Mouse (Mus musculus): ENCODE measurements around the gene Ank2. TPM values are rescaled to one million over a fixed set of nuclear protein-coding genes. Genes with fewer than 3 reads are reported as not detected.
A peak's percentile ranks its signal among the peaks of the same experiment; 100 is the strongest.

Ank2 gene
- polyA plus RNA-seq, 1 experiment: 5.8 TPM

DNA sequence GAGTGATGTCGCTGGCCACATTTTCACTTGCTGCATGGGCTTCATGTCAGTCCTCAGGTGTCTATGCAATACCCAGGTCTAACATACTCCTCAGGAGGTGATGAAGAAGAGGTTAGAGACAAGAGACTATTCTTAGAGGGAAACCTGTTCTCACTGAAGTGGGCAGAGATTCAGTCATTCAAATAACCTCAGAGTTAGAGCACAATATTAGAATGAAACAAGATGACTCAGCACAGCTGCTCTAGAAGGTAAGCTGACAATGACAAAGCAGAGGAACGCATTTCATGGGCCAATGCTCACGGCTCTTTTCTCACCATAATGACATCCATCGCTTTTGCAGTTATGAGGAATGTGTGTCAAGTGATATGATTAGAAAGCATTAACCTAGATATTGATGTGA is 475.2 kb downstream of the Ank2 start:
- no peak for TF ChIP-seq POLR2A (IDR thresholded peaks at IDR 0.05; ENCODE audit: borderline replicate concordance, extremely low read depth, low read depth, low read length)
- no peak for TF ChIP-seq CTCF (IDR thresholded peaks at IDR 0.05; ENCODE audit: insufficient read depth, low read length)
- 87% methylated on average over 4 of the region's 4 CpGs for WGBS

DNA sequence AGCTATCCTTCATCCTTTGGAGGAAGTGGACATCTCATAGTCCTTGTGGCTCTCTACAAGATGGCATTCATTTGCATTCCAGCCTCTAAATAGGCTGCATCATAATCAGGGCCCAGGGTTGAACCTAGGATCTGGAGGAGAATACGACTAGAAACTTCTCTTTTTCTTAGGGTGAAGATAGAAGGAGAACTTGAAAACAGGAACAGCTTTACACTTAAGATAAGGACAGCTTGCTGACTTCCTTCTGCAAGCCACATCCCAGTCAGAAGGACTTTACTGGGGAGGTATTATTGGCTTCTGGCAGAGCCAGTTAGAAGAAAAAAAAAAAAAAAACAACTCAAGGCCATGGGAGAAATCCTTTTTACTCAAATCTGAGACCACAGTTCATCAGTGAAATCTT is 479.0 kb downstream of the Ank2 start:
- TF ChIP-seq CTCF (IDR thresholded peaks at IDR 0.05; ENCODE audit: insufficient read depth, low read length): no peak
- TF ChIP-seq POLR2A (IDR thresholded peaks at IDR 0.05; ENCODE audit: borderline replicate concordance, extremely low read depth, low read depth, low read length): no peak
- Histone ChIP-seq H3K4me1 (ENCODE audit: control insufficient read depth, insufficient read depth, low read length) (0 out of 2 replicates have a peak, but pooled peaks cover 2% of the 10 kb centered on the region), H3K4me3 (replicated peaks; ENCODE audit: extremely low read depth, low read depth, low read length) (no peak overlapping the region)
- no peak for DNase-seq
- WGBS: 38% methylated on average over 1 of the region's 1 CpGs

More for the DNA sequence above, 475.2 kb downstream of the Ank2 start:
- H3K4me3 ChIP-seq (replicated peaks; ENCODE audit: extremely low read depth, low read depth, low read length): no peak overlapping the region
- H3K4me1 ChIP-seq (ENCODE audit: control insufficient read depth, insufficient read depth, low read length): 0 out of 2 replicates have a peak, but pooled peaks cover 2% of the 10 kb centered on the region
- DNase-seq: no peak

- Histone ChIP-seq H3K4me1 (ENCODE audit: control insufficient read depth, insufficient read depth, low read length) (0 out of 2 replicates have a peak, but pooled peaks cover 2% of the 10 kb centered on the region), H3K4me3 (replicated peaks; ENCODE audit: extremely low read depth, low read depth, low read length) (no peak overlapping the region)
- TF ChIP-seq POLR2A (IDR thresholded peaks at IDR 0.05; ENCODE audit: borderline replicate concordance, extremely low read depth, low read depth, low read length) (no peak), CTCF (IDR thresholded peaks at IDR 0.05; ENCODE audit: insufficient read depth, low read length) (no peak)
- 58% methylated on average over 3 of the region's 3 CpGs for WGBS
- no peak for DNase-seq
Observed at GRCm38 (mm10) chr3:127019728-127020127, 479.4 kb downstream of the Ank2 start.

DNA sequence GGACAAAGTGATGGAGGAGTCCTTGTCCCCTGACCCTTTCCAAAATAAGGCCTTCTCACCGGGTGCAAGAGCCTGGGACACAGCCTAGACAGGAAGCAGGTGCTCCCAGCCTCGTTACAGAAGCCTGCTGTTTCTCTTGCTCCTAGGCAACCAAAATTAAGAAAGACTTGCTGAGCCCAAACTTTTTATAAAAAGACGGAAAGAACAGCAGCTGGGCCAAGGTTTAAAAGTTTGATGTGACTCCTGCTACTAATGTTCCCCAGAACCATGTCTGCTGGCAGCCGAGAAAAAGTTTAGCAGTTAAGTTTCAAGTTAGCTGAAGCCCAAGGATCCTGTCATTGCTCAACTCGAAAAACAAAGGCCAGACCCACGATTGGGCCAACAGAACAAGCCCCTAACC is 480.0 kb downstream of the Ank2 start:
- Histone ChIP-seq H3K4me1 (ENCODE audit: control insufficient read depth, insufficient read depth, low read length) (0 out of 2 replicates have a peak, but pooled peaks cover 2% of the 10 kb centered on the region), H3K4me3 (replicated peaks; ENCODE audit: extremely low read depth, low read depth, low read length) (no peak overlapping the region)
- no peak for DNase-seq
- 34% methylated on average over 6 of the region's 6 CpGs for WGBS
- TF ChIP-seq POLR2A (IDR thresholded peaks at IDR 0.05; ENCODE audit: borderline replicate concordance, extremely low read depth, low read depth, low read length) (no peak), CTCF (IDR thresholded peaks at IDR 0.05; ENCODE audit: insufficient read depth, low read length) (no peak)

DNA sequence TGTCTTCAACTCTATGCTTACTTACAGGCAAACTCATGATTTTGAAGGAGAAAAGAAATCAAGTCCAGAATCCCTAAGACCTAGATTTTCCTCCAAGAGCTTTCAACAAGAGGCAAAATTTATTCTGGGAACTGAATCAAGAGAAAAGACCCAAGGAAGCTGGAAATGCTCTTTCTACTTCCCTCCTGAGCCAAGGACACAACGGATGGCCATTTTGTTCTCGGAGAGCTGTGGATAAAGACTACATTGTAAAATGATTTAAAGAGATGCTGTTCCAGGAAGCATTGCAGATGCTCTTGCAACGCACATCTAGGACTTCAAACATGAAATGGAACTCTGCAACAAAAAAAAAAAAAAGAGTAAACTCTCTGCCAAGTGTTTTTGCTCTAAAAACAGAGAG is 481.6 kb downstream of the Ank2 start:
- WGBS: 63% methylated on average over 3 of the region's 3 CpGs
- TF ChIP-seq CTCF (IDR thresholded peaks at IDR 0.05; ENCODE audit: insufficient read depth, low read length): no peak
- no peak for TF ChIP-seq POLR2A (IDR thresholded peaks at IDR 0.05; ENCODE audit: borderline replicate concordance, extremely low read depth, low read depth, low read length)

DNA sequence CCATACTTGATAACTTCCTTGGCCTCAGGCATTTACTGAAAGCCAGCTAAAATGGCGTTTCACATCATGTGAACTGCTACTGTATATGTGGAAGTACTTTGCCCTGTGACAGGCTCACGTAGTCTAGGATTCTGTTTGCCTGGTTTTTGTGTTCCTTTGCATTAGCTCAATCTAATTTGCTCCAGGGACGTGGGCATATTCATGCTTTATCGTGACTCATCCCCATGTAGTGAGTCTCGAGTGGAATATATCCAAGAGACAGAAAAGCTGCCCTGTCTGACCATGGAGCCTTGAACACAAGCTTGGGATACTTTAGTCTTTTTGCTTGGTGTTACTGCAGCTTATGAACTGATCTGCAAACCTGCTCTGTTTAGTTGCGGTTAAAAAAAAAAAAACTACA is 483.6 kb downstream of the Ank2 start:
- TF ChIP-seq CTCF (IDR thresholded peaks at IDR 0.05; ENCODE audit: insufficient read depth, low read length) (no peak), POLR2A (IDR thresholded peaks at IDR 0.05; ENCODE audit: borderline replicate concordance, extremely low read depth, low read depth, low read length) (no peak)
- 0 out of 2 replicates have a peak, but pooled peaks cover 2% of the 10 kb centered on the region for H3K4me1 ChIP-seq (ENCODE audit: control insufficient read depth, insufficient read depth, low read length)
- H3K4me3 ChIP-seq (replicated peaks; ENCODE audit: extremely low read depth, low read depth, low read length): no peak overlapping the region
- WGBS: 88% methylated on average over 6 of the region's 6 CpGs
- DNase-seq: no peak

More for the DNA sequence above, 481.6 kb downstream of the Ank2 start:
- Histone ChIP-seq H3K4me1 (ENCODE audit: control insufficient read depth, insufficient read depth, low read length) (0 out of 2 replicates have a peak, but pooled peaks cover 2% of the 10 kb centered on the region), H3K4me3 (replicated peaks; ENCODE audit: extremely low read depth, low read depth, low read length) (no peak overlapping the region)
- no peak for DNase-seq

DNA sequence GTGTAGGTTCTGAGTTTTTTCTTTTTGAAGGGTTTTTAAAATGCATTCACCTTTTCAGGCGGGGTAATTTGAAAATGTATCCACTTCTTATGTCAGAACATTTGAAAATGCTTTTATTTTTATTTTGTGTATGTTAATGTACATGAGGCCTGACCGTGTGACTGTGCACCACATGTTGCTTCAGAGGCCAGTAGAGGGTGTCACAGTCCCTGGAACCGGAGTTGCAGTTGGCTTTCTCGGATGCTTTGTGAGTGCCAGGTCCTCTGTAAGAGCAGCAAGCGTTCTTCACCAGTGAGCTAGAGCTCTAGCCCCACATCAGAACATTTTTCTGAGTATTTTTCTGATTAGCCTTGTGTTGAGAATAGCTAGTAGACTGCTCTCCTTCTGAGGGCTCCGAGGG is 484.0 kb downstream of the Ank2 start:
- no peak overlapping the region for H3K4me3 ChIP-seq (replicated peaks; ENCODE audit: extremely low read depth, low read depth, low read length)
- DNase-seq: no peak
- TF ChIP-seq POLR2A (IDR thresholded peaks at IDR 0.05; ENCODE audit: borderline replicate concordance, extremely low read depth, low read depth, low read length) (no peak), CTCF (IDR thresholded peaks at IDR 0.05; ENCODE audit: insufficient read depth, low read length) (no peak)
- WGBS: 79% methylated on average over 6 of the region's 6 CpGs
- H3K4me1 ChIP-seq (ENCODE audit: control insufficient read depth, insufficient read depth, low read length): 0 out of 2 replicates have a peak, but pooled peaks cover 2% of the 10 kb centered on the region

- Histone ChIP-seq H3K4me1 (ENCODE audit: control insufficient read depth, insufficient read depth, low read length) (no peaks in the 10 kb centered on the region), H3K4me3 (replicated peaks; ENCODE audit: extremely low read depth, low read depth, low read length) (no peak overlapping the region)
- 76% methylated on average over 4 of the region's 4 CpGs for WGBS
- no peak for TF ChIP-seq CTCF (IDR thresholded peaks at IDR 0.05; ENCODE audit: insufficient read depth, low read length)
- no peak for TF ChIP-seq POLR2A (IDR thresholded peaks at IDR 0.05; ENCODE audit: borderline replicate concordance, extremely low read depth, low read depth, low read length)
- no peak for DNase-seq
Observed at GRCm38 (mm10) chr3:127013976-127014375, 485.2 kb downstream of the Ank2 start.

- no peaks in the 10 kb centered on the region for H3K4me1 ChIP-seq (ENCODE audit: control insufficient read depth, insufficient read depth, low read length)
- no peak for DNase-seq
- no peak for TF ChIP-seq POLR2A (IDR thresholded peaks at IDR 0.05; ENCODE audit: borderline replicate concordance, extremely low read depth, low read depth, low read length)
- TF ChIP-seq CTCF (IDR thresholded peaks at IDR 0.05; ENCODE audit: insufficient read depth, low read length): peak; percentile 54
- no peak overlapping the region for H3K4me3 ChIP-seq (replicated peaks; ENCODE audit: extremely low read depth, low read depth, low read length)
- WGBS: 65% methylated on average over 8 of the region's 8 CpGs
Observed at GRCm38 (mm10) chr3:127012525-127012924, 486.6 kb downstream of the Ank2 start.

DNA sequence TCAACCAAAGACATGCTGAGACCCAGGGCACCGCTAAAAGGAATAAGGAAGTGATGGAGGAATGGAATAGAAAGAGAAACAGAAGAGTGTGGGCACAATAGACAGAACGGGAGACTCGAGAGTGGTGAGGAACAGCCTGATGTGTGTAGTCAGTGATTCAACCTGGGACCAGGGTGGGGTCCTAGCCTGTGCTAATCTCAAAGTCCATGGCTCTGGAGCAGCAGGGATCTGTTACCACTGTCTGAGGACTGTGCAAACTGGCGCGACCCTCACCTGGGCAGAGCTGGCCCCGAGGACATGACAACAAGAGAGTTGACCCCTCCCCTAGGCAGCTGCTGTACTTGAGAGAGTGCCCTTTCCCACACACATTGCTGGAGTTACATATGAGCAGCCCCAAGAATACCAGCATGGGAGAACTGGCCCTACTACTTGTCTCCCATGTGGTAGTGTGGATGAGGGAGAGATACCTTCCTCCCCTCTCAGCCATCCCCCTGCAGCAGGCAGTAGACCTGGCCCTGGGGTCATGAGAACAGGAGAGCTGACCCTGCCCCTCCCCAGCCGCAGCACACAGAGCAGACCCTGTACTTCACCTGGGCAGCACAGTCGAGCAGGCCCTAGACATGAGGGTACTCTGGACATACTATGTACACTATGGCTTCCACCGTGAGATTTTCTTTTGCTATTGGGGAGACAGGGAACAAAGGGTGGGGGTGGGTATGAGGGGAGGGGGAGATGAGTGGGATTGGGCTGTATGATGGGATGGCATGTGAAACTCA is 493.1 kb downstream of the Ank2 start:
- DNase-seq: no peak
- Histone ChIP-seq H3K4me3 (replicated peaks; ENCODE audit: extremely low read depth, low read depth, low read length) (no peak overlapping the region), H3K4me1 (ENCODE audit: control insufficient read depth, insufficient read depth, low read length) (no peaks in the 10 kb centered on the region)
- WGBS: 85% methylated on average over 9 of the region's 9 CpGs
- TF ChIP-seq CTCF (IDR thresholded peaks at IDR 0.05; ENCODE audit: insufficient read depth, low read length) (no peak), POLR2A (IDR thresholded peaks at IDR 0.05; ENCODE audit: borderline replicate concordance, extremely low read depth, low read depth, low read length) (no peak)
